Mouse (Mus musculus) G1E (cell line): Measurements from ENCODE around the gene Qk.

Experiments
- CTCF ChIP-seq: IDR thresholded peaks from 2 replicates; pipeline ENCODE4 v1.5.1; 2012; ENCODE audit warnings: low read depth, low read length, inconsistent platforms, mixed read lengths
- GATA1 ChIP-seq: IDR thresholded peaks from 2 replicates; pipeline ENCODE4 v1.6.1; 2012; ENCODE audit warnings: borderline replicate concordance, low read length, inconsistent platforms, mixed read lengths
- POLR2AphosphoS5 ChIP-seq: IDR thresholded peaks from 2 replicates; pipeline ENCODE4 v1.6.1; 2012; ENCODE audit warnings: low read depth, low read length, inconsistent platforms; ENCODE audit not compliant: insufficient replicate concordance
- TAL1 ChIP-seq: conservative IDR thresholded peaks from 2 replicates; pipeline ENCODE4 v1.6.1; 2012; ENCODE audit warnings: low read depth, low read length, inconsistent platforms, mixed read lengths

DNA sequence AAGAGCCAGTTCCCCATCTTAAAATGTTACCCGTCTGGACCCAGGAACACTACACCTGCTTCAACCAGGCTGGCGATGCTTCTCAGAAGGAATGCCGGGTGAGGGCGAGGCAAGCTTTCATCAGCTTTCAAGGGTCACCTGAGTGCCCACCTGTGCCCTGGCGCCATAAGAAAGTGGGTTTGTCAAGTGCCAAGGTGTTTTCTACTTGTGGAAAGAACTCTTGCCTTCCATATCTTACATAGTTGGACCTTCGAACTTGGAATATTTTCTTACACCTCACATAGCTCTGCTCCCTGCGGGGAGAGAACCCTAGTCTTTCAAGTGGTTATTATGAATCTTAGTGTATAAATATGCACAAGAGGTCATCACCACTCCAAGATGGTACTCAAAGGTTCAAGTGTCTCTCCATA is 42.2 kb upstream of the Qk start:
- no peak for TF ChIP-seq CTCF
- no peak for TF ChIP-seq TAL1
- no peak for TF ChIP-seq POLR2AphosphoS5
- no peak for TF ChIP-seq GATA1
